Mouse (Mus musculus): Measurements from ENCODE around the gene Ifit3.

GRCm38 (mm10) chr19:34569896-34570476 is 13.3 kb upstream of the Ifit3 start:
- TF ChIP-seq CTCF (IDR thresholded peaks at IDR 0.05; ENCODE audit: insufficient read depth, low read length) (no peak), POLR2A (IDR thresholded peaks at IDR 0.05; ENCODE audit: borderline replicate concordance, extremely low read depth, low read depth, low read length) (no peak)
